Mouse (Mus musculus) embryo, embryonic 10 days (tissue): ENCODE results near the gene C1qtnf5.

Source experiments
- DNase-seq: peaks from one replicate; pipeline ENCODE4 v3.0.0-alpha.2; 2015; ENCODE audit warnings: low spot score

The C1qtnf5 gene

GRCm38 (mm10) chr9:44107110-44107509 is at the start of gene C1qtnf5:
Gene C1qtnf5, plus strand, starts transcription at chr9:44107245.
- no peak for DNase-seq

GRCm38 (mm10) chr9:44058606-44059005 is 48.4 kb upstream of the C1qtnf5 start:
- DNase-seq: no peak

DNA sequence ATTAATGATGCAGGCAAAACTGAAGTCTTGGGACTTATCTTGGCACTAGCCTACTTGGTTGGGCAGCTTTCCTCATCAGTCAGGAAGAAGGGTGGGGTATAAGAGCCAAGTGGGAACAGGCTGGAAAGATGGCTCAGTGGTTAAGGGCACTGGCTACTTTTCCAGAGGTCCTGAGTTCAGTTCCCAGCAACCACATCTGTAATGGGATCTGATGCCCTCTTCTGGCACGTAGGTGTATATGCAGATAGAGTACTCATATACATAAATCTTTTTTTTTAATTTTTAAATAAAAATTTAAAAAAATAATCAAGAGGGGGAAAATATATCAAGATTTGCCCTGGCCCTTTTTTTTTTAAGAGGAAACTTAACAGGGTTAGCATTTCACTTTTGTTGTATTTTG is 41.9 kb upstream of the C1qtnf5 start:
- DNase-seq: no peak

DNA sequence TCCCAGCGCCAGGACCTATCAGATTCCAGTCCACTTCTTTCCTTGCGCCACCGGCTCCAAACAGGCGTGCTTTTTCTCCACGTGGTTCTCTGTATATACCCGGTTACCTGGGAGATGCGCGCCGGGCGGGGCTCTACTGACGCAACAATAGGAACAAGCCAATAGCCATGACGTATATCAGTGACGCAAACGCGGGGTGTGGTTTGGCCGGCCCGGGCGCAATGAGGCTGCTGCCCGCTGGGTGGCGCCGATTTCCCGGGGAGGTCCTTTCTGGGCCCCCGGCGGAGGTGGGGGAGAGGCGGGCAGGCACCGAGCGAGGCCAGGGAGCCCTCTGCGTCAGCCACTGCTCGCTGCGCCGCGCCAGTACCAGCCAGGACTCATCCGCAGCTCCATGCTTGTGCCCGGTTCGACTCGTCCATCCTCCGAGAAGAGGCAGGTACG is 40.2 kb upstream of the C1qtnf5 start, which contains the start of gene Usp2:
Gene Usp2 (plus strand): TSS at position 237 of the 441 bp plus-strand sequence.
- DNase-seq: peak; percentile 98

DNA sequence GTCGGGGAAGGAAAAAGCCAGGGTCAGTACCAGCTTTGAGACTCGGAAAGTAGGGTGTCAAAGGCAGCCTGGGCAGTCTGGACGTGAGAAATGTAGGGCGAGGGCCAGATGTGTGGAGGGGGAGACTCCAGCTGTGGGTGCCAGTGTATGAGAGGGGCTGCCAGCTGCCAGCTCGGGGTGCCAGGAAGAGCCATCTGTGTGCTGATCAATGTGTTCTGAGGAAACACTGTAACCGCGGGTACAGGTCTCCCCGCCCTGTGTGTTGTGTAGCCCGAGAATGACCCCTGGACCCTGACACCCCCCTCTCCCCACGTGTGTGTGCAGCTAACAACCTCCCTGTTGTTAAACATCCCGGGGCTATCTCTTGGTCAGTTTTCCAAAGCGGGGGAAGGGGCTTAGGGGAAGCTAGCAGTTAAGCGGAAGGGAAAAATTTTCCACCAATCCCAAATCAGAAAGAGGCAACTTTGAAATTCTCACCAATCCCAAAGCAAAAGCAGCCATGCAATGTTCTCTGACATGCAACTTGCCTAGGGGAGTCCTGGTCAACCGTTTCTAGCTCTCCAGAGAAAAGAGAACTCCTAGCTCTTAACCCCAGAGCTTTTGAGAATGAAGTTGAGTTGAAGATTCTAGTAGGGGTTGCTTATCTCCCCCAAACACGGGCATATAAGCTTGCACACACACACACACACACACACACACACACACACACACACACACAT is 39.6 kb upstream of the C1qtnf5 start:
- DNase-seq: no peak

GRCm38 (mm10) chr9:44067960-44068330 is 39.1 kb upstream of the C1qtnf5 start:
- DNase-seq: no peak

DNA sequence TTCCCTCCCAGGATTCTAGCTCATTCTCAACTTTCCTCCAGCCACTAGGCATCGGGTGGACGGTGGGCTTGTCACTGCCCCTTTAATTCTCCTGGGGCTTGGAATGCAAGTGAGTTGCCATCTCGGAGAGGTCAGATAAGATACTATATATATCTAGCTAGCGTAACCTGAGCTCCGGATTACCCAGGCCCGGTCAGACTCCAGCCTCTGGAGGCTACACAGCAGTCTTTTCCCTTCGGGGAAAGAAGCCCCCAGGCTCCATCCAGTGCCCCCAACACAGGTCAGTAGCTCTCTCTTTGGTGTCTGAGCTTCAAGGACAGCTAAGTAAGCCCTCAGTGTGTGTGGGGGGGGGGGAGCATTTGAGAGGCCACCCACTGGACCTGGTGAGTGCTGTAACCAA is 37.8 kb upstream of the C1qtnf5 start:
- DNase-seq: peak; percentile 29

DNA sequence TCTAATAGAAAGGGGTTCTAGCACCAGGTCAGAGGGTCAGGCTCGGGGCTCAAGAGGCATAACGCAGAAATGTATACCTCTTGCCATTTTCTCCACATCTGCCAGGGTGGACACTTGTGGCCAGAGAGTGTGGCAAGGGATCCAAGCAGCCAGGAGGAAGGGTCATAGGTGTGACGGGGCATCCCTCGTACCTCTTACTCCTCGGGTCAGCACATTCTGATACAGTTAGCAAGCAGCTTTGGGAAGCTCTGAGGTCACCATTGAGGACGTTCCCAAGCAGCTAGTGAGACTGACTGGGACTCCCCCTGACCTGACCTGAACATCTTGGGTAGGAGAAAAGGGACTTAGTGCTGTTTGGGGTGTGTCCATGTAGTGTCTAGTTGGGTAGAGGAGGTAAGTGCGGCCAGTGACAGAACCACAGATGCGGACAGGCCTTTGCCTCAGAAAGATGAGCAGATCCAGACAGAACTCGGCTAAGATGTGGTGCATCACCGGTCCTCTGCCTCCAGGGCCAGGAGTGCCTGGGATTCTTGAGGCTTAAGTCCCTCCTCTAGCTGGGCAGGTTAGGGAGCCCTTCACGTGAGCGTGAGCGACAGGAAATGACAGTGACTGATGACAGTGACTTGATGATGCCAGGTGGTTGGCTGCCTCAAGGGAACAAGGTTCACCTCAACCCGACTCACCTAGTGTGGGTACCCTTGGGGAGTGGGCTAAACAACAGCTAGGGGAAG is 36.8 kb upstream of the C1qtnf5 start:
- peak; percentile 24 for DNase-seq

DNA sequence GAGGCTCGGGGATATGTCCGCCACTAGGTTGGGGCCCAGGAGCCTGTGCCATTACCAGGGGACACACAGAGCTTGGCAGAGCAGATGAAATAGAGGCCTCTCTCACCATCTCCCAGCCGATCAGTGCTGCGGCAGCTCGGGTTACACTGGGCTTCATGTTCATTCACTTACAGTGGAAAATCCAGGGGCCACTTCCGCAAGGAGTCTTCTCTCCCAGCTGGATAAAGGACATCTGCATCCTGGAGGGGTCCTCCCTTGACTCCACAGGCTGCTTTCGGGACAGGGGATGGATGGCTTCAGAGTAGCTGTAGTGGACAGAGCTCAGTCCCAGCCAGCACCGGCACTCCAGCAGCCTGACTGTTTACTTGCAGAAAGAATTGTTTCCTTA is 36.2 kb upstream of the C1qtnf5 start:
- peak; percentile 49 for DNase-seq

DNA sequence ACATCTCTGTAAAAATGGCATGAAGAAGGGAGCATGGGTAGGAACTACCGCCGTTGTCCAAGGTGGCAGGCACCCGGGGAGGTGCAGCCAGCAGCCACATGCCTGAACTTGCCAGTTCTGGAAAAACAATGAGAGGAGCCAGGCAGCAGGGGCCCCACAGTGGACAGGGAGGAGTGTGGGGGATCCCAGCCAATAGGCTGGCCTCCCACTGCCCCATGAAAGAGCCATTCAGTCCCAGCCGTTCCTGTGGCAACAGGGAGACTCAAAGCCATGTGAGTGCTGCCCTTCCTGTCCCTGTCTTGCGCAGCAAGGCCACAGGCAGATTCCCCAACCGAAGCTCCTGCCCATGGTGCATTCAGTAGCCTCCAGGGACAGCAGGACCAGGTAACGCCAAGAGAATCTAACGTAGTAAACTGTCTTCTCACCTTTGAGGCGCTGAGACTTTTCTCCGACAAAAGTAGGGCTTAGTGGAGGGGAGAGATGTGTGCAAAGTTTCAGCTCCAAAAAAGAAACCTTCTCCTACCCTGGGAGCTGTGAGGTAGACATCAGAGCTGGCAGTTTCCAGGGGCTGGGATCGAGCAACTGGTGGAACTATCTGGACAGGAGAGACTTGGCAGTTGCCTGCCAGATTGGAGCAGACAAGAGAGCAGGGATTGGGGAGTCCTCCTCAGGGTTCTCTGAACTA is 35.0 kb upstream of the C1qtnf5 start:
- DNase-seq: peak; percentile 84

GRCm38 (mm10) chr9:44072599-44072915 is 34.5 kb upstream of the C1qtnf5 start:
- DNase-seq: peak; percentile 57

GRCm38 (mm10) chr9:44073115-44073514 is 33.9 kb upstream of the C1qtnf5 start:
- no peak for DNase-seq

DNA sequence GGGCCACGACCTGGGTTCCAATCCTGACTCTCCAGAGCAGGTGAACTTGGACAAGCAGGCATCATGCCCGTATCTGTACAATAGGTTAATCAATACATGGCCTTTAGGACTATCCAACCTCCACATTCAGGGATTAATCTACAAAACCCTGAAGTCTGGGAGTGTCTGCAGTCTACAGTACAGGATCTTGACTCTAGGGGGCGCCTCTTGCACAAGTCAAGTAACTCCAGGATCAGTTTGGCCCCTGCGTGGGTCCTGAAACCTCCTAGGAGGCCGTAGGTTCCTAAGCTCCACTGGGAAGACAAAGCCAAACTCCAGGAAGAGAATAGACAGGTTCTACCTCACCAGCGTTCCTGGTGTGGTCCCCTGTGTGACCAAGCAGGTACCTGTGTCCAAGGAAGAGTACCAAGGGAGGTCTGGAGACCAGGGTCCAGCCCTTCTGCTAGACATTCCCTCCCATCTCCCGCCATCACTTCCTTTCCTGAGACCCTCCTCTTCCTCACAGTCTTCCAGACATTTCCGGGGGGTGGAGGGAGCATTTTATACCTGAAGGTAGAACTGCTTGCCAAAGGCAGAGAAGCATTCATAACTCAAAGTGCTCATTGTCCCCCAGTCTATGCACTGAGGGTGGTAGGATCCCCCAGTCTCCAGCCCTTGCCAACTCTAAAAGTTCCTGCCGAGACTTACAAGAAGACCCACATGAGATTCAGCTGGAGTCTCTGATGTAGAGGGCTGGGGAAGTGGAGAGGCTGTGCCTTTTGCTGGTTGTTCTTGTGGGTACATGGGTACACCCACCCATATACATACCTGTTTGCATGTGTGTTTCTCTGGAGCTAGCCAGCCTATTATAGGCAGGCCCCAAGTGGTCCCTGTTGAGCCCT is 32.4 kb upstream of the C1qtnf5 start:
- peak; percentile 32 for DNase-seq

DNA sequence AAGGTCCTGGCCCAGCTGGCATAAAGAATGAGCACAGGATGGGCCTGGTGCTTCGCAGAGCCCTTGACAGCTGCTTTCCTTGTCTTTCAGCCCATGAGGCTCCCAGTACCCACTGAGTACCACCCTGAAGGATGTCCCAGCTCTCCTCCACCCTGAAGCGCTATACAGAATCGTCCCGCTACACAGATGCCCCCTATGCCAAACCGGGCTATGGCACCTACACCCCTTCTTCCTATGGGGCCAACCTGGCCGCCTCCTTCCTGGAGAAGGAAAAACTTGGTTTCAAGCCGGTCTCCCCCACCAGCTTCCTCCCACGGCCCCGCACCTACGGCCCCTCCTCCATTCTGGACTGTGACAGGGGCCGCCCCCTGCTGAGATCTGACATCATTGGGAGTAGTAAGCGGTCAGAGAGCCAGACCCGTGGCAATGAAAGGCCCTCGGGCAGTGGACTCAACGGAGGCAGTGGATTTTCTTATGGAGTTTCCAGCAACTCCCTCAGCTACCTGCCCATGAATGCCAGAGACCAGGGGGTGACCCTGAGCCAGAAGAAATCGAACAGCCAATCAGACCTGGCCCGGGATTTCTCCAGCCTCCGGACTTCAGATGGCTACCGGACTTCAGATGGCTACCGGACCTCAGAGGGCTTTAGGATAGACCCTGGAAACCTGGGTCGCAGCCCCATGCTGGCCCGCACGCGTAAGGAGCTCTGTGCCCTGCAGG is 31.6 kb upstream of the C1qtnf5 start:
- no peak for DNase-seq

DNA sequence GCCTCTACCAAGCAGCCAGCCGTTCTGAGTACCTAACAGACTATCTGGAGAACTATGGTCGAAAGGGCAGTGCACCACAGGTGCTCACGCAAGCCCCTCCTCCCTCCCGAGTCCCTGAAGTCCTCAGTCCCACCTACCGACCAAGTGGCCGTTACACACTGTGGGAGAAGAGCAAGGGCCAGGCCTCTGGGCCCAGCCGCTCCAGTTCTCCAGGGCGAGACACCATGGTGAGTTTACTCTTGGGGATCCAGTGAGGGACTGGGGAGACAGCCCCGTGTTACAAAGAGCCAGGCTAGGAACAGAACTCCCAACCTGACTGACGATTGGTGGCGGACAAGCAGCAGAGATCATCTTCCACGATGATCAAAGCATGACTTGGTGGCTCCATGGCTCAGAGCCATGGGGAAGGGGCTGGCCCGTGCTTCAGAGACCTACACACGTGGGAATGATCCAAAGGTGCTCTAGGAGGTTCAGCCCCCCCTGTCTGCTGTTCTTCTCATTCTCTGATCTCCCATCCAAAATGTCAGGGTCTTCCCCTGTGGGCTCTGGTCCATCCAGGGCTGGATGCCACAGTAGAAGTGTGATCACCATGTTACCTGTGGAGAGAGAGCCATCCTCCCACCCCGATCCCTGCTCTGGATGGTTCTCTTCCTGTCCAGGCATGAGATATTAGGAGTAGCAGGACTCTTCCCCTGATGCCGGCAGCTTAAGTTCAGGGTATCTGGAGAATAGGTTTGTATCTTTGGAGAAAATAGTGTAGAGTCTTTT is 30.9 kb upstream of the C1qtnf5 start:
- no peak for DNase-seq

DNA sequence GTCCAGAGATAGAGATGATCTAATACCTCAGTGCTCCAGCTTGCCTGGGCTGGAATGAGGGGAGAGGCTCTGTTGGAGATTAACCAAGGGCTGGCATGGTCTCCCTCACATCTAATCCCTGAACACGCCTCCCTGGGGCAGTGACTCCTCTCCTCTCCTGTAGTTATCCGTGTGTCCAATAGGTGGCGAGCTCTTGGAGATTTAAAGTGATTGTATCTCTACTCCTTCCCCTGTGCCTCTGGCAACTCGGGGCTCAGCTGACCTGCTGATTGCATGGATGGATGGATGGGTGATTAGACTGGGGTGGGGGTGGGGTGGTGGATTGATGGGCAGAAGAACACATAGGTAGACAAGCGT is 30.3 kb upstream of the C1qtnf5 start:
- peak; percentile 79 for DNase-seq

DNA sequence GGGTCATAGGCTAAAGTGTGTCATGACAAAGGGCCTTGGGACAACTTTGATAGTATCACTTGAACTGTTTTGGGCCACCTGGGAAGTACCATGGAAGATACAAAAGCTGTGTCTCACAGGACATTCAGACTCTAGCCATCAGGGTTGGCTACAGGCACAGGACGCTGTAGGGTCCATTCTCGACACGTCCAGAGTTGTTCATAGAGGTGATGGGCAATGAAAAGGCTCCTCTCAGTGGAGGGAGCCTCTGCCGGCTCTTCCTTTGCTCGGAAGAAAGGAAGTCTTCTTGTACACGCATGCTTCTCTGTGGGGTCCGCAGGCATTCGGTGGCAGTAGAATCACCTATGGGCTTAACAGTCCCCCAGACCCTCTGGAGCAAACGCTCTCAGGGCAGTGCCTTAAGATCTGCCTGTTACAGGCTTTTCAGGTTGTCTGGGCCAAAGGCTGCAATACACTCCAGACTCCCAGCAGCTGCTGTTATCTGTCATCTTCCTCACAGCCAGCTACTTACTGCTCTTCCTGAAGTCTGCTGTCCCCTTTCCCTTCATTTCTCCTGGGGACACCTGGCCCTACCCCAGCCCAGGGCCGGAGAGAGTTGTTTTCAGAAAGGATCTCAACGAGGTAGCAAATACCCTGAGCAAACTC is 29.7 kb upstream of the C1qtnf5 start:
- no peak for DNase-seq

DNA sequence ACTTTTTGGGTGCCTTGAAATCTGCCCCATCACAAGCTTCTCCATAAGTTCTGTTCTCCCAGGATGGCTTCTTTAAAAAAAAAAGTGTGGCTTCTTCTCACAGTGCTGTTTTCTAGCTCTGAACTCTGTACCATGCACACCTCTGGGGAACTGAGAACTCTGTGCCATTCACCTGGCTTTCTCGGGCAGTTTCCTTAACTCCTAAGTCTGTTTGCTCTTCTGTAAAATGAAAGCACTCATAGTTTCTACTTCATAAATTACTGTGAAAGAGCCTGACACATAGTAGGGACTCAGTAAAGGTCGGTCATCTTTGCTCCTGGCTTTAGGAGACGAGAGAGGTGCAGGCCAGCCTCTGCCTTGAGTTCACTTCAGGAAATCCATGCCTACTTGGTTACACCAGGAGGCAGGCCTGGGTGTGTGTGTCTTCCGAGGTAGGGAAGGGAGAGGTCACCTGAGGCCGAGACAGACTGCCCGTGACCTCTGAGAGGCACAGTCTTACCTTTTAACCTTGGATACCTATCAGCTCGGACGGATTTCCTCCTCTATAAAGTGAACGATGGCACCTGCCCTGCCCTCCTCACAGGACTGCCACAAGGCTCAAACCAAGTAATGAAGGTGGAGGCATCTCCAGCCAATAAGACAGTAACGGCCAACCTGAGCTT is 28.8 kb upstream of the C1qtnf5 start:
- no peak for DNase-seq

- DNase-seq: no peak
Observed at GRCm38 (mm10) chr9:44078955-44079756, 27.9 kb upstream of the C1qtnf5 start.
